Mouse (Mus musculus) kidney, postnatal 25 days (tissue): Measurements from ENCODE around the gene Fto.

ENCODE experiments used
- DNase-seq, 2 experiments: peaks; one replicate each; pipeline ENCODE4 v3.0.0; 2021; ENCODE audit warnings: mixed read lengths in 2 of 2

Fto gene

GRCm38 (mm10) chr8:91359511-91359910 is 46.2 kb downstream of the Fto start:
- DNase-seq, result no peak

- no peak for DNase-seq
Measured at GRCm38 (mm10) chr8:91360644-91361357, 47.5 kb downstream of the Fto start.

GRCm38 (mm10) chr8:91363272-91363860 is 50.0 kb downstream of the Fto start:
- DNase-seq, result no peak

GRCm38 (mm10) chr8:91364216-91364615 is 50.9 kb downstream of the Fto start:
- no peak for DNase-seq

- DNase-seq, result no peak
Measured at GRCm38 (mm10) chr8:91365804-91366203, 52.5 kb downstream of the Fto start.

GRCm38 (mm10) chr8:91370899-91371298 is 57.6 kb downstream of the Fto start:
- no peak for DNase-seq

GRCm38 (mm10) chr8:91371995-91372394 is 58.7 kb downstream of the Fto start:
- DNase-seq, result no peak

GRCm38 (mm10) chr8:91372780-91373577 is 59.7 kb downstream of the Fto start:
- DNase-seq, result no peak

GRCm38 (mm10) chr8:91375054-91375938 is 62.0 kb downstream of the Fto start:
- DNase-seq, result peak in 1 of 2 experiments; percentile 34

GRCm38 (mm10) chr8:91376785-91377184 is 63.5 kb downstream of the Fto start:
- peak in 1 of 2 experiments; percentile 50 for DNase-seq

GRCm38 (mm10) chr8:91377275-91377674 is 64.0 kb downstream of the Fto start:
- no peak for DNase-seq

- DNase-seq, result peak; percentile 94
Measured at GRCm38 (mm10) chr8:91378846-91379499, 65.6 kb downstream of the Fto start.

- DNase-seq, result no peak
Measured at GRCm38 (mm10) chr8:91380796-91381542, 67.6 kb downstream of the Fto start.

GRCm38 (mm10) chr8:91381543-91382106 is 68.3 kb downstream of the Fto start:
- peak; percentile 61 to 78 for DNase-seq

GRCm38 (mm10) chr8:91383210-91383609 is 69.9 kb downstream of the Fto start:
- no peak for DNase-seq

- no peak for DNase-seq
Measured at GRCm38 (mm10) chr8:91383811-91384210, 70.5 kb downstream of the Fto start.

GRCm38 (mm10) chr8:91384389-91384788 is 71.1 kb downstream of the Fto start:
- no peak for DNase-seq

GRCm38 (mm10) chr8:91385808-91386207 is 72.5 kb downstream of the Fto start:
- DNase-seq, result no peak

- peak in 1 of 2 experiments; percentile 57 for DNase-seq
Measured at GRCm38 (mm10) chr8:91390369-91391020, 77.2 kb downstream of the Fto start.

- peak; percentile 61 to 77 for DNase-seq
Measured at GRCm38 (mm10) chr8:91392261-91392660, 78.9 kb downstream of the Fto start.
